Mouse (Mus musculus): Measurements from ENCODE around the gene Mars.

- TF ChIP-seq GATA1 (IDR thresholded peaks at IDR 0.05; ENCODE audit: borderline replicate concordance, low read length) (no peak), FLI1 (IDR thresholded peaks at IDR 0.05; ENCODE audit: low read length) (no peak)
Measured at GRCm38 (mm10) chr10:127336952-127337351, 25.4 kb upstream of the Mars start.

Measured in megakaryocyte, embryonic 14.5 days (primary cell).